Mouse (Mus musculus): Measurements from ENCODE around the gene Fam196a. TPM values are rescaled to one million over a fixed set of nuclear protein-coding genes. Genes with fewer than 3 reads are reported as not detected.

The Fam196a gene
- polyA plus RNA-seq, 1 experiment from 2014 or later, result 20.0 TPM

DNA sequence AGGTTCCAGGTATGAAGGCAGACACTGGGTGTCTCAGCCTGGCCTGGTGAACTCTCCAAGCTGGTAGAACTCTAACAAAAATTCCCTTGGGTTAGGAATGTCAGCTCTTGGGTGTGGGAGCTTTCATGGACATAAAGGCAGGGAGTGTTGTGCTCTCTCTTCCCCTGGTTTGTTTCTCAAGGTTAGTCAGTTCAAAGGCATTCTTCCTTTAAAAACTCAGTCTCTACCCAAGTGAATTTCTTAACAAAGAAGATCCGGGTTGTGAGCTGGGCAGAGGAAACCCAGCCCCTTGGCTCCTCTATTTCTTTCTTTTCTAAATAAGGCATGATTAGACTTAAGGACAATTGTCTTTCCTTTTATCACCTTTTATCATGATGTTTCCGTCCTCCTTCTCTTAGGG is 6.3 kb downstream of the Fam196a start:
- no peak for ATAC-seq (ENCODE audit: low read depth)
- H3K9ac ChIP-seq (replicated peaks; ENCODE audit: low read depth, low read length), result no peak overlapping the region
- H3K4me3 ChIP-seq (ENCODE audit: low read depth, low read length), result no peak overlapping the region
- H3K27me3 ChIP-seq (ENCODE audit: control insufficient read depth, insufficient read depth, low read length), result peaks cover 4% of the 10 kb centered on the region; the same call in 1 of the 2 replicates
- no peak overlapping the region for H3K4me2 ChIP-seq (ENCODE audit: low read depth, low read length)
- H3K36me3 ChIP-seq (ENCODE audit: control insufficient read depth, insufficient read depth, low read length), result no peaks in the 10 kb centered on the region
- no peak overlapping the region for H3K27ac ChIP-seq (ENCODE audit: low read depth, low read length)
- 65% methylated on average over 2 of the region's 2 CpGs for WGBS
- H3K4me1 ChIP-seq (ENCODE audit: control insufficient read depth, insufficient read depth, low read length), result peaks cover under 1% of the 10 kb centered on the region; the same call in 1 of the 2 replicates
- no peaks in the 10 kb centered on the region for H3K9me3 ChIP-seq (ENCODE audit: control insufficient read depth, low read length)

DNA sequence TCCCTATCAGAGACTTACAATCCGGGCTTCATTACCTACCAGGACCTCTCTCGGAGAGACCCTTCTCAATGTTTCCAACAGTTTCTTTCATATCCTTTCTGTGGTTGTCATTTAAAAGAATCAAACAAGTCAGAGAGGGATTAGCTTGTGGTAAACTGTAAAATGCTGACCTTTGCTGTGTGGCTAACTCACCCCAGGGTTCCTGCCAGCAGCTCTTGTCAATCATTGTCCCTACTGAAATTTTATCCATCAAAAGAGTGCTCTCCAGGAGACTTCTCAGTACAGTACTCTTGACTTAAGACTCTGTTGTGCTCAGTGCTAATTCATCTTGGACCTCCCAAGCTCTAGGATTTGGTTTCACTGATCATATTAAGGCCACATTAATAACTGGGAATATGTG is 36.2 kb downstream of the Fam196a start:
- Histone ChIP-seq H3K9ac (replicated peaks; ENCODE audit: low read depth, low read length) (no peak overlapping the region), H3K4me2 (ENCODE audit: low read depth, low read length) (no peak overlapping the region), H3K27ac (ENCODE audit: low read depth, low read length) (no peak overlapping the region), H3K9me3 (ENCODE audit: control insufficient read depth, low read length) (no peaks in the 10 kb centered on the region), H3K4me3 (ENCODE audit: low read depth, low read length) (no peak overlapping the region), H3K27me3 (ENCODE audit: control insufficient read depth, insufficient read depth, low read length) (no peaks in the 10 kb centered on the region), H3K4me1 (ENCODE audit: control insufficient read depth, insufficient read depth, low read length) (no peaks in the 10 kb centered on the region), H3K36me3 (ENCODE audit: control insufficient read depth, insufficient read depth, low read length) (no peaks in the 10 kb centered on the region)
- 84% methylated on average over 2 of the region's 2 CpGs for WGBS
- ATAC-seq (ENCODE audit: low read depth), result no peak

DNA sequence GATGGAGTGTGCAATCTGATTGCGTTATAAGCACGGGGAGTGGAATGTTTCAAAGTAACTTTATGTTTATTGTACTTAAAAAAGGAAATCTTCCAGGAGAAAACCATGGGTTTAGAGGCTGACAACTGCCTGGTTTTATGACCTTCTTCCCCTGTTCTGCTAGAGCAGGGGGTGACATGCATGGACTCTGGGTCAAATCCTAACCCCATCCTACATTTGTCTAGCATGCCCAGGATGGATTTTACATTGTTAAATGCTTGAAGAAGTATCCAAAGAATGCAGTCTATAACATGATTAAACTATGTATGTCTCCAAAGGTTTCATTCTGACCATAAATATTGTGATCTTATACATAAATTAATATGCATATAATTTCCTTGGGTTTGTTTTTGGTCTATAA is 38.8 kb downstream of the Fam196a start:
- Histone ChIP-seq H3K36me3 (ENCODE audit: control insufficient read depth, insufficient read depth, low read length) (no peaks in the 10 kb centered on the region), H3K9me3 (ENCODE audit: control insufficient read depth, low read length) (no peaks in the 10 kb centered on the region), H3K4me3 (ENCODE audit: low read depth, low read length) (no peak overlapping the region), H3K9ac (replicated peaks; ENCODE audit: low read depth, low read length) (no peak overlapping the region), H3K4me2 (ENCODE audit: low read depth, low read length) (no peak overlapping the region), H3K27me3 (ENCODE audit: control insufficient read depth, insufficient read depth, low read length) (no peaks in the 10 kb centered on the region), H3K4me1 (ENCODE audit: control insufficient read depth, insufficient read depth, low read length) (no peaks in the 10 kb centered on the region), H3K27ac (ENCODE audit: low read depth, low read length) (no peak overlapping the region)
- no peak for ATAC-seq (ENCODE audit: low read depth)
- 86% methylated on average over 2 of the region's 2 CpGs for WGBS

DNA sequence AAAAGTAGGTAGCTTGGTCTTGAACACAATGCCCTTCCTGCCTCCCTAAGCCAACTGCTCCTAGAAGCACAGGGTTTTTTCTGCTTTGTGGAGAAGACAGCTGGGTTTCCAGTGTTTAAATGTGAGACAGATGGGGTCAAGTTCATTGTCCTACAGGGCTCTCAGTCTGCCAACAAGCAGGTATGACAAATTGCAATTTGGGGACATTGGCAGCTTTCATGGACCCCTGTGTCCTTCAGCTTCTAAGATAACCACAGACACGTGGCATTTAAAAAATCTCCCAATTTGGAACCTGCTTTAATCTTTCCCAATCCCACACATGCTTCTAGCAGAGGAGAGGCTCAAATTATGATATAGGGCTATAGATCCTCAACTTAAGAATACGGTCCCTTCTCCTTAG is 43.6 kb downstream of the Fam196a start:
- 78% methylated on average over 2 of the region's 2 CpGs for WGBS
- H3K4me1 ChIP-seq (ENCODE audit: control insufficient read depth, insufficient read depth, low read length), result no peaks in the 10 kb centered on the region
- ATAC-seq (ENCODE audit: low read depth), result no peak

DNA sequence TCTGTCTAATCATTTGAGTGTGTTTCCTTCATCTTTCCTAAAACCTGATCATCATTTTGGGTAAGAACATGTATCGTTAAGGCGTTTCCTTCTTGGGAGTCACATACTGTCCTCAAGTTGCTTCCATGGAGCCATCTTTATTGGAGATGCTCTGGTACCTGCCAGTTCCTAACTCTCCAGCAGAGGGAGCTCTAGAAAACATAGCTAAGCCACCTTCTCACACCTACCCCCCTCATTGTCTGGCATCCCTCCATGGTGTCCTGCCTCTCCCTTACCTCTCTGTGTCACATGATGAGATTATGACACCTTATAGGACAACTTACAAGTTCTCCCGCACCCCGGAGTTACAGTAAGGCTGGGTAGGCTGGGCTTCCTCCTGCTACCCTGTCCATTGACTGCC is 45.3 kb downstream of the Fam196a start:
- Histone ChIP-seq H3K9ac (replicated peaks; ENCODE audit: low read depth, low read length) (no peak overlapping the region), H3K36me3 (ENCODE audit: control insufficient read depth, insufficient read depth, low read length) (no peaks in the 10 kb centered on the region), H3K9me3 (ENCODE audit: control insufficient read depth, low read length) (no peaks in the 10 kb centered on the region), H3K27ac (ENCODE audit: low read depth, low read length) (no peak overlapping the region), H3K4me1 (ENCODE audit: control insufficient read depth, insufficient read depth, low read length) (no peaks in the 10 kb centered on the region), H3K4me2 (ENCODE audit: low read depth, low read length) (no peak overlapping the region), H3K27me3 (ENCODE audit: control insufficient read depth, insufficient read depth, low read length) (no peaks in the 10 kb centered on the region), H3K4me3 (ENCODE audit: low read depth, low read length) (no peak overlapping the region)
- 93% methylated on average over 4 of the region's 4 CpGs for WGBS
- ATAC-seq (ENCODE audit: low read depth), result no peak

More for the DNA sequence above, 43.6 kb downstream of the Fam196a start:
- no peak overlapping the region for H3K27ac ChIP-seq (ENCODE audit: low read depth, low read length)
- no peaks in the 10 kb centered on the region for H3K27me3 ChIP-seq (ENCODE audit: control insufficient read depth, insufficient read depth, low read length)
- H3K4me2 ChIP-seq (ENCODE audit: low read depth, low read length), result no peak overlapping the region
- H3K4me3 ChIP-seq (ENCODE audit: low read depth, low read length), result no peak overlapping the region
- H3K9me3 ChIP-seq (ENCODE audit: control insufficient read depth, low read length), result no peaks in the 10 kb centered on the region
- H3K36me3 ChIP-seq (ENCODE audit: control insufficient read depth, insufficient read depth, low read length), result no peaks in the 10 kb centered on the region
- H3K9ac ChIP-seq (replicated peaks; ENCODE audit: low read depth, low read length), result no peak overlapping the region

DNA sequence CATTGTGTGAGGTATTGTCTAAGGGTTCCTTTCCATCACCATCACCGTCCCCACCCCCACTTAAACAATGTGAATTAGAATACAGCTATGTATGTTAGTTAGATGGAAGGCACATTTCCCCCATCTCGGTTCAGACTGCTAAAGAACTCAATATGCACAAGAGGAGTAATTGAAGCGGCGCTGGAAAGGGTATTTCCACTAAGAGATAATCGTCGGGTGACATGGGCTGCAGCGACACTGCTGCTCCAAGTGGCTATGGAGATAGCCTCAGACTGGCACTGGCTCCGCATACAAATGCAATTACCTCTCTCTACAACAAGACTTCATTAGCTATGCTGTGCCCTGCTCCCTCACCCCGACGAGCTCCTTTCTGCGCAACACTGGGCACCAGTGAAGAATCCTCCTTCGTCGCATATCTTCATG is 45.8 kb downstream of the Fam196a start:
- Histone ChIP-seq H3K9ac (replicated peaks; ENCODE audit: low read depth, low read length) (no peak overlapping the region), H3K4me2 (ENCODE audit: low read depth, low read length) (no peak overlapping the region), H3K27me3 (ENCODE audit: control insufficient read depth, insufficient read depth, low read length) (no peaks in the 10 kb centered on the region), H3K4me1 (ENCODE audit: control insufficient read depth, insufficient read depth, low read length) (no peaks in the 10 kb centered on the region), H3K4me3 (ENCODE audit: low read depth, low read length) (no peak overlapping the region), H3K27ac (ENCODE audit: low read depth, low read length) (no peak overlapping the region), H3K9me3 (ENCODE audit: control insufficient read depth, low read length) (no peaks in the 10 kb centered on the region), H3K36me3 (ENCODE audit: control insufficient read depth, insufficient read depth, low read length) (no peaks in the 10 kb centered on the region)
- WGBS, result 50% methylated on average over 13 of the region's 13 CpGs
- ATAC-seq (ENCODE audit: low read depth), result no peak

DNA sequence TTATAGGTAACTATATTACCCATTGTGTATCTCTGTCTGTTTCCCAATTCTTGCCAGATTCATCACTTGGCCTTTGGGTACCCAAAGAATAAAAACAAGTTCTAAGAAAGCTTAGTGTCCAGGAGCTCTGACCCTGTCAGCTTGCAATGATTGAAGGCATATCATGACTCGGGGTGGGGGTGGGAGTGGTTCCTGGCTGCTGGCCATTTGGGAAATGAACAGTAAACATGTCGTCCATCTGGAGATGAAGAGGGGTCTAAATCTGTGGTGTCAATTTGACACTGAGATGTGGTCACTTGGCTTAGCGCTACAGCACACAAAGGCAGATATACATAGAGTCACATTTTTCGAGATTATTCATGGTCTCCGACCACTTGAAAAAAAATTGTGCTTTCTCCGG is 54.7 kb downstream of the Fam196a start:
- Histone ChIP-seq H3K36me3 (ENCODE audit: control insufficient read depth, insufficient read depth, low read length) (no peaks in the 10 kb centered on the region), H3K4me3 (ENCODE audit: low read depth, low read length) (no peak overlapping the region), H3K4me1 (ENCODE audit: control insufficient read depth, insufficient read depth, low read length) (no peaks in the 10 kb centered on the region), H3K27ac (ENCODE audit: low read depth, low read length) (no peak overlapping the region), H3K4me2 (ENCODE audit: low read depth, low read length) (no peak overlapping the region), H3K9me3 (ENCODE audit: control insufficient read depth, low read length) (no peaks in the 10 kb centered on the region), H3K9ac (replicated peaks; ENCODE audit: low read depth, low read length) (no peak overlapping the region), H3K27me3 (ENCODE audit: control insufficient read depth, insufficient read depth, low read length) (no peaks in the 10 kb centered on the region)
- no peak for ATAC-seq (ENCODE audit: low read depth)
- WGBS, result 38% methylated on average over 6 of the region's 6 CpGs

DNA sequence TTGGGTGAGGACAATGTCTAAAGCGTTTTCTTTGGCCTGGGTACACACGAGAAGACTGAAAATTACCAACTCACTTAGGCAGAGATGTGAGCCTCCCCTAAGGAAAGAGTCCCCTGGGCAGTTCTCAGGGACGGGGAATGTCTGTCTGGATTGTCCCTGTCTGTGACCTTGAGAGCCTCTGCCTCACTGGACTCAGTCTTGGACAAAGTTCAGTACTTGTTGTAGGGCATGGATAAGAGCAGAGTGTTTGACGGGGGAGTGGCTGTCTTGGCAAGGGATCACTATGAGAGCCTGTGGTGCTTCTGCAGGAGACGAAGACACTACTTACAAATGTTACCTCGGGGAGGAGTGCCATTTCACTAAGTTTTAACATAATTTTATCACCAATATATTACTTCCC is 57.8 kb downstream of the Fam196a start:
- 62% methylated on average over 6 of the region's 6 CpGs for WGBS
- Histone ChIP-seq H3K27me3 (ENCODE audit: control insufficient read depth, insufficient read depth, low read length) (no peaks in the 10 kb centered on the region), H3K4me2 (ENCODE audit: low read depth, low read length) (no peak overlapping the region), H3K4me3 (ENCODE audit: low read depth, low read length) (no peak overlapping the region), H3K9me3 (ENCODE audit: control insufficient read depth, low read length) (no peaks in the 10 kb centered on the region), H3K9ac (replicated peaks; ENCODE audit: low read depth, low read length) (no peak overlapping the region), H3K36me3 (ENCODE audit: control insufficient read depth, insufficient read depth, low read length) (no peaks in the 10 kb centered on the region), H3K27ac (ENCODE audit: low read depth, low read length) (no peak overlapping the region), H3K4me1 (ENCODE audit: control insufficient read depth, insufficient read depth, low read length) (no peaks in the 10 kb centered on the region)
- ATAC-seq (ENCODE audit: low read depth), result no peak

DNA sequence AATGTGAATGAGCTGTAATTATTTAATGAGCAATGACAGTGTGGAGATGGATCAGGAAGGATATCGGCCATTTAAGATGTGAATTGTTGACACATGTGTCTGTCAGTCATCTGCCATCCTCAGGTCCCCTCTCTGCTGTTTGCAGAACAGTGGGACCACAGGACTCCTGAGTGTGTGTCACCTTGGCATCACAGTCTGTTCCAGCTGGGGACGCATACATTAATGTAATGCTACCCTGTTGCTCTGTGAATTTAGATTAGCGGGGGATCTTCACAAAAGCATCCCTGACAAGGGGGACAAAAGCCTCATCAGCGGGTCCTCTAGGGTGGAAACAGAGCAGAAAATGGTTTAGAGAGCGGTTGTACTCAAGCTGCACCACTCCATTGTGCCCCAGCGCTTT is 59.2 kb downstream of the Fam196a start:
- H3K9me3 ChIP-seq (ENCODE audit: control insufficient read depth, low read length), result no peaks in the 10 kb centered on the region
- no peak overlapping the region for H3K9ac ChIP-seq (replicated peaks; ENCODE audit: low read depth, low read length)
- whole genome bisulfite sequencing, result 30% methylated on average over 6 of the region's 6 CpGs
- H3K4me1 ChIP-seq (ENCODE audit: control insufficient read depth, insufficient read depth, low read length), result no peaks in the 10 kb centered on the region
- no peak for ATAC-seq (ENCODE audit: low read depth)
- no peak overlapping the region for H3K4me2 ChIP-seq (ENCODE audit: low read depth, low read length)
- H3K27me3 ChIP-seq (ENCODE audit: control insufficient read depth, insufficient read depth, low read length), result no peaks in the 10 kb centered on the region
- no peak overlapping the region for H3K27ac ChIP-seq (ENCODE audit: low read depth, low read length)
- no peaks in the 10 kb centered on the region for H3K36me3 ChIP-seq (ENCODE audit: control insufficient read depth, insufficient read depth, low read length)
- H3K4me3 ChIP-seq (ENCODE audit: low read depth, low read length), result no peak overlapping the region

DNA sequence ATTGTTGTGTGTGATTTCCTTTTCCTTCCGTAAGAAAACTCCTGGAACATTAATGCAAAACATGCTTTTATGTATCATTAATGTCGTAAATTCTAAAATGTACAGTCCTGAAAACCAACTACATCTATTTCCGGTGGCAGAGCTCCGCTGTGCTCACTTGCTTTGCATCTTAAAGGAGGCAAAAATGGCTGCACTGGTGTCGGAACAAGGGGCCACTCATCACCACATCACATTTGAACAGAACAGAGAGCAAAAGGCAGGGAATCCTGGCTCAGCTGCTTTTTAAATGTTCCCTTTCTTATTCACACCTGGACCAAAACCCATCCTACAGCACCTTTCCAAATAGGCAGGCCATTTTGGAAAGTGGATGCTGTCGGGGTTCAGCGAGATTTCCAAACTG is 65.2 kb downstream of the Fam196a start:
- Histone ChIP-seq H3K27me3 (ENCODE audit: control insufficient read depth, insufficient read depth, low read length) (no peaks in the 10 kb centered on the region), H3K9me3 (ENCODE audit: control insufficient read depth, low read length) (no peaks in the 10 kb centered on the region), H3K9ac (replicated peaks; ENCODE audit: low read depth, low read length) (no peak overlapping the region), H3K36me3 (ENCODE audit: control insufficient read depth, insufficient read depth, low read length) (no peaks in the 10 kb centered on the region), H3K27ac (ENCODE audit: low read depth, low read length) (no peak overlapping the region), H3K4me3 (ENCODE audit: low read depth, low read length) (no peak overlapping the region), H3K4me1 (ENCODE audit: control insufficient read depth, insufficient read depth, low read length) (no peaks in the 10 kb centered on the region), H3K4me2 (ENCODE audit: low read depth, low read length) (no peak overlapping the region)
- 84% methylated on average over 7 of the region's 7 CpGs for WGBS
- ATAC-seq (ENCODE audit: low read depth), result no peak

Measured in neural tube, embryonic 14.5 days (tissue).